Mouse (Mus musculus): ENCODE data around the gene Usp7. TPM values are rescaled to one million over a fixed set of nuclear protein-coding genes. Genes with fewer than 3 reads are reported as not detected.
A peak's percentile ranks its signal among the peaks of the same experiment; 100 is the strongest.

Gene Usp7
- polyA plus RNA-seq, 1 experiment from 2014 or later: 15.7 TPM

DNA sequence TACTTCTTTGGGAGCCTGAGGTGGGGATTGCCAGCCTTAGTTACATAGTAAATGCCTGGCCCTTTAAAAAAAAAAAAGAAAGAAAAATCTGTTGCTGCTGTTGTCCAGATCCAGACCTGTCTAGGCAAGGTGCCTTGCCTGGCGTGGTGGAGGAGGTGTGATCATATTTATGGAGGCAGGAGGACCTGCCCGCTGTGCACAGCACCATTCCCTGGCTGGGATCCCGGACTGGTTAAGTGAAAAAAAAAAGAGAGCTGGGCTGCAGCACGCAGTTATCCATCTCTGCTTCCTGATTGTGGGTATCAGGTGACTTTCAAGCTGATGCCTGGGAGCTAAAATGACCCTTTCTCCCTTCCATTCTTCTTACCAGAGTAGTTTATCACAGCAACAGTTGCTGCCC is 107.0 kb downstream of the Usp7 start:
- Histone ChIP-seq H3K4me1 (replicated peaks; ENCODE audit: control insufficient read depth, insufficient read depth) (no peaks in the 10 kb centered on the region), H3K4me2 (replicated peaks; ENCODE audit: low read depth) (no peak overlapping the region), H3K9me3 (ENCODE audit: control insufficient read depth, low read length) (no peaks in the 10 kb centered on the region), H3K36me3 (ENCODE audit: control insufficient read depth, insufficient read depth, low read length) (no peaks in the 10 kb centered on the region; the same call in 1 of the 2 replicates), H3K4me3 (ENCODE audit: low read depth, low read length) (no peak overlapping the region), H3K27me3 (ENCODE audit: control insufficient read depth, insufficient read depth, low read length) (no peaks in the 10 kb centered on the region), H3K9ac (ENCODE audit: low read length) (no peak overlapping the region), H3K27ac (replicated peaks) (no peak overlapping the region)
- no peak for ATAC-seq (ENCODE audit: low FRiP score, low TSS enrichment)
- TF ChIP-seq CTCF (IDR thresholded peaks at IDR 0.05; ENCODE audit: low read depth) (no peak), EP300 (optimal IDR thresholded peaks at IDR 0.05) (no peak)
- WGBS: 35% methylated on average over 4 of the region's 4 CpGs
- DNase-seq (ENCODE audit: low spot score): no peak

DNA sequence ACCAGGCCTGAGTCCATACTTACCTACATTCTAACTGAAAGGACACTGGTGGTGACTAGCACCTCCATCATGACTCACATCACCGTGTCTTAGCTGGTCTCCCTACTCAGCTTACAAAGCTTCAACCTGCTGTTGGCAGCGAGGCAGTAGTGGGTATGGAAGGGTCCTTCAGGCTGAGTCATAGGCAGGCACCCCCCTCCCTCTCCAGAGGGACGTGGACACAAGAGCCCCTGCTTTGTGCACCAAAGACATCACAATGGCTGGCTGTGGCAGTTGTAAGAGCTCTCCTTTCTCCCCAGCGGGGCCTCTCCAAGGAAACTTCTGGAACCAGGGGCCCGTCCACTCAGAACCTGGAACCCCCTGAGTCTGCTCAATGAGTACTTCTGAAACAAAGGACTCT is 111.6 kb downstream of the Usp7 start, which contains the start of gene Gm5767:
Gene Gm5767 (plus strand): TSS at position 301 of the 400 bp plus-strand sequence.
- DNase-seq (ENCODE audit: low spot score) (no peak), ATAC-seq (ENCODE audit: low FRiP score, low TSS enrichment) (no peak)
- Histone ChIP-seq H3K4me2 (replicated peaks; ENCODE audit: low read depth) (no peak within 1 kb of the TSS), H3K27ac (replicated peaks) (no peak within 1 kb of the TSS), H3K4me1 (replicated peaks; ENCODE audit: control insufficient read depth, insufficient read depth) (no peaks in the 10 kb centered on the region), H3K4me3 (ENCODE audit: low read depth, low read length) (no peak within 1 kb of the TSS), H3K27me3 (ENCODE audit: control insufficient read depth, insufficient read depth, low read length) (no peaks in the 10 kb centered on the region), H3K9me3 (ENCODE audit: control insufficient read depth, low read length) (no peaks in the 10 kb centered on the region), H3K9ac (ENCODE audit: low read length) (no peak within 1 kb of the TSS), H3K36me3 (ENCODE audit: control insufficient read depth, insufficient read depth, low read length) (no peaks in the 10 kb centered on the region)
- TF ChIP-seq EP300 (optimal IDR thresholded peaks at IDR 0.05): no peak
- no peak for TF ChIP-seq CTCF (IDR thresholded peaks at IDR 0.05; ENCODE audit: low read depth)
- WGBS: 80% methylated on average over 5 of the region's 5 CpGs

DNA sequence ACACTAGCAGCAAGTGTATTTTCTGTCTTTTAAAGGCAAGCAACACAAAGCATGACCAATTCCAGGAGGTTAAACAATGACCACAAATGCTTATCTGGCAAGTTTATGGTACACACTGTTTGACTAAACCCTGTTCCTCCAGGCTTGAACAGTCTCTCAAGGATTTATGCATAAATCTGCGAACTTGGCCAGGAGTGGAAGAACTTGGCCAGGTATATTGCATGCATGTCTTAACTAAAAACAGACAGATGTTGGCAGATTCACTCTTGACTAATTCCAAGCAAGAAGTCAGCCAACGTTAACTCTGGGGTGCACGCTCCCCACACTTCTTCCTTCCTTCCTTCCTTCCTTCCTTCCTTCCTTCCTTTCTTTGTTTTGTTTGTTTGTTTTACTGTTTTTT is 112.3 kb downstream of the Usp7 start:
- H3K4me2 ChIP-seq (replicated peaks; ENCODE audit: low read depth): no peak overlapping the region
- 68% methylated on average over 3 of the region's 3 CpGs for WGBS
- no peaks in the 10 kb centered on the region for H3K9me3 ChIP-seq (ENCODE audit: control insufficient read depth, low read length)
- no peaks in the 10 kb centered on the region for H3K4me1 ChIP-seq (replicated peaks; ENCODE audit: control insufficient read depth, insufficient read depth)
- no peak overlapping the region for H3K4me3 ChIP-seq (ENCODE audit: low read depth, low read length)
- H3K27ac ChIP-seq (replicated peaks): no peak overlapping the region
- H3K36me3 ChIP-seq (ENCODE audit: control insufficient read depth, insufficient read depth, low read length): no peaks in the 10 kb centered on the region
- TF ChIP-seq EP300 (optimal IDR thresholded peaks at IDR 0.05): no peak
- no peak for TF ChIP-seq CTCF (IDR thresholded peaks at IDR 0.05; ENCODE audit: low read depth)
- H3K9ac ChIP-seq (ENCODE audit: low read length): no peak overlapping the region
- H3K27me3 ChIP-seq (ENCODE audit: control insufficient read depth, insufficient read depth, low read length): no peaks in the 10 kb centered on the region
- DNase-seq (ENCODE audit: low spot score): no peak
- ATAC-seq (ENCODE audit: low FRiP score, low TSS enrichment): no peak

DNA sequence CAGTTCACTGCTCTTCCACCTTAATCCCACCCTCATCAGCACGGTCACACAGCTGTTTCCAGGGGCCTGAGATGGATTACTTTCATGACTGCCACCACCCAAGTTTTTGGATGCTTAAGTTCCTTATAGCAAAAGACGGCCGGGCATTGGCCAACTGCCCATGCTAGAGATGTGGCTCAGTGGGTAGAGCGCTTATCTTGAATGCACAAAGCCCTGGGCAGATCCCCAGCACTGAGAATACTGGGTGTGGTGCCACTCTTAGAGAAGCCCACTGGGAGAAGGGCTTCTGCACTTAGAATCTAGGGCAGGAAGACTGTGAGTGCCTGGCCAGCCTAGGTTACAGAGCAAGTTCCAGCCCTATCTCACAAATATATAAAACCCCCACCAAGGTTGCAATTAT is 113.4 kb downstream of the Usp7 start:
- Histone ChIP-seq H3K4me1 (replicated peaks; ENCODE audit: control insufficient read depth, insufficient read depth) (no peaks in the 10 kb centered on the region), H3K4me3 (ENCODE audit: low read depth, low read length) (no peak overlapping the region), H3K27me3 (ENCODE audit: control insufficient read depth, insufficient read depth, low read length) (no peaks in the 10 kb centered on the region), H3K4me2 (replicated peaks; ENCODE audit: low read depth) (no peak overlapping the region), H3K27ac (replicated peaks) (no peak overlapping the region), H3K9ac (ENCODE audit: low read length) (no peak overlapping the region), H3K9me3 (ENCODE audit: control insufficient read depth, low read length) (no peaks in the 10 kb centered on the region), H3K36me3 (ENCODE audit: control insufficient read depth, insufficient read depth, low read length) (no peaks in the 10 kb centered on the region)
- DNase-seq (ENCODE audit: low spot score) (no peak), ATAC-seq (ENCODE audit: low FRiP score, low TSS enrichment) (no peak)
- WGBS: 55% methylated on average over 4 of the region's 4 CpGs
- TF ChIP-seq CTCF (IDR thresholded peaks at IDR 0.05; ENCODE audit: low read depth) (no peak), EP300 (optimal IDR thresholded peaks at IDR 0.05) (no peak)

DNA sequence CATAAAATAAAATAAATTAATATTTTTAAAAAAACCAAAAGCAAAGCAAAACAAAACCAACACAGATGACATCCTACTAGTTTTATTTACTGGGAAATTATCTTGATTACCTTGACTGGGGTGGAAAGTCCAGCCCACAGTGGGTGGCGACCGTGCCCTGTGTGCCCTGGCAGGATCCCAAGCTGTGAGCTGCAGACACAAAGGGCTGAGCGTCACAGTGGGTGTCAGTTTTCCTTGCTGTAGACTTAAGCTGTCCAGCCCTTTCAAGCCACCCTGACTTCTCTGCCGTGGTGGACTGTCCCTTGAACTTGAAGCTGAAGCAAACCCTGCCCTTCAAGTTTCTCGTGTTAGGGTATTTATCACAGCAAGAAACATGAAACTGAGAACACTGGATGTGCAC is 114.1 kb downstream of the Usp7 start:
- H3K27ac ChIP-seq (replicated peaks): no peak overlapping the region
- WGBS: 43% methylated on average over 5 of the region's 5 CpGs
- H3K27me3 ChIP-seq (ENCODE audit: control insufficient read depth, insufficient read depth, low read length): no peaks in the 10 kb centered on the region
- DNase-seq (ENCODE audit: low spot score) (peak; percentile 83), ATAC-seq (ENCODE audit: low FRiP score, low TSS enrichment) (peak; percentile 65)
- H3K9ac ChIP-seq (ENCODE audit: low read length): no peak overlapping the region
- no peak overlapping the region for H3K4me3 ChIP-seq (ENCODE audit: low read depth, low read length)
- no peak for TF ChIP-seq CTCF (IDR thresholded peaks at IDR 0.05; ENCODE audit: low read depth)
- no peak for TF ChIP-seq EP300 (optimal IDR thresholded peaks at IDR 0.05)
- H3K4me1 ChIP-seq (replicated peaks; ENCODE audit: control insufficient read depth, insufficient read depth): no peaks in the 10 kb centered on the region
- no peaks in the 10 kb centered on the region for H3K36me3 ChIP-seq (ENCODE audit: control insufficient read depth, insufficient read depth, low read length)
- H3K4me2 ChIP-seq (replicated peaks; ENCODE audit: low read depth): no peak overlapping the region
- H3K9me3 ChIP-seq (ENCODE audit: control insufficient read depth, low read length): no peaks in the 10 kb centered on the region

DNA sequence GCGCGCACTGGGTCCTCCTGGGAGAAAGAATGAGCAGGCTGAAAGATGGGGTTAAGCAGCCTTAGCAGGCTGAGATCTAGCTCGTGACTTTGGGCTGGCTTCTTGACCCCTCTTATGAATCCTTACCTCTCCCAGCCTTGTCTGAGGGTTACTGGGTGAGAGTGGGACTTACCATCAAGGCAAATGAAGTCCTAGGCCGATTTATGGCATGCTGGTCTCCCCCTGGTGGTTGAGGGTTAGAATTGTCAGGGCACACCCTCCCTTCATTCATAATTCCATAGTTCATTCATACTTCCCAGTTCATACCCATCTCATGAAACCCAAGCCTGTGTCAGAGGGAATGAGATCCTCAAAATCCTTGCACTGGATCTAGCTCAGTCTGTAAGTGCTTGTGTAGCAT is 115.3 kb downstream of the Usp7 start:
- H3K4me3 ChIP-seq (ENCODE audit: low read depth, low read length): no peak overlapping the region
- H3K9me3 ChIP-seq (ENCODE audit: control insufficient read depth, low read length): no peaks in the 10 kb centered on the region
- peak; percentile 50 for DNase-seq (ENCODE audit: low spot score)
- ATAC-seq (ENCODE audit: low FRiP score, low TSS enrichment): no peak
- WGBS: 51% methylated on average over 4 of the region's 4 CpGs
- no peaks in the 10 kb centered on the region for H3K4me1 ChIP-seq (replicated peaks; ENCODE audit: control insufficient read depth, insufficient read depth)
- no peak overlapping the region for H3K4me2 ChIP-seq (replicated peaks; ENCODE audit: low read depth)
- no peak overlapping the region for H3K27ac ChIP-seq (replicated peaks)
- no peak overlapping the region for H3K9ac ChIP-seq (ENCODE audit: low read length)
- TF ChIP-seq EP300 (optimal IDR thresholded peaks at IDR 0.05): no peak
- TF ChIP-seq CTCF (IDR thresholded peaks at IDR 0.05; ENCODE audit: low read depth): peak; percentile 90
- no peaks in the 10 kb centered on the region for H3K27me3 ChIP-seq (ENCODE audit: control insufficient read depth, insufficient read depth, low read length)
- no peaks in the 10 kb centered on the region for H3K36me3 ChIP-seq (ENCODE audit: control insufficient read depth, insufficient read depth, low read length)
